Mouse (Mus musculus) forebrain, embryonic 10.5 days (tissue): ENCODE results near the gene Fasn. TPM values are rescaled to one million over a fixed set of nuclear protein-coding genes. Genes with fewer than 3 reads are reported as not detected.
"Not testable (repeated sequence)": the region's sequence is repeated elsewhere in the genome, so short reads cannot be mapped to it uniquely, and the experiment has no call there.

Source experiments
- DNase-seq: peaks from one replicate; pipeline ENCODE4 v3.0.0-alpha.2; 2017; ENCODE audit warnings: low spot score; ENCODE audit errors: extremely low spot score
- H3K27ac ChIP-seq: fragments of 300-500 bp; sonication (generic); 2 replicates; pipeline ENCODE4 v1.5.1; 2016; ENCODE audit warnings: mild to moderate bottlenecking
- H3K27me3 ChIP-seq: fragments of 300-500 bp; sonication (generic); 2 replicates; pipeline ENCODE4 v1.6.1; 2016; ENCODE audit warnings: mild to moderate bottlenecking; ENCODE audit not compliant: poor library complexity, severe bottlenecking
- H3K36me3 ChIP-seq: fragments of 300-500 bp; sonication (generic); replicated peaks from 2 replicates; pipeline ENCODE4 v1.6.1; 2016; ENCODE audit warnings: mild to moderate bottlenecking, moderate library complexity
- H3K4me1 ChIP-seq: fragments of 300-500 bp; sonication (generic); 2 replicates; pipeline ENCODE4 v1.6.1; 2016
- H3K4me3 ChIP-seq: fragments of 300-500 bp; sonication (generic); 2 replicates; pipeline ENCODE4 v1.5.1; 2016; ENCODE audit warnings: mild to moderate bottlenecking, moderate library complexity
- H3K9me3 ChIP-seq: fragments of 300-500 bp; sonication (generic); 2 replicates; pipeline ENCODE4 v1.6.1; 2016; ENCODE audit warnings: mild to moderate bottlenecking, moderate library complexity
- WGBS: fragments of 180-500 bp; shearing (Covaris S2); methylation state at CpG from one replicate; pipeline ENCODE4 v1.1.7; 2016; 5-methylcytosine and 5-hydroxymethylcytosine counted together
- polyA plus RNA-seq: library from polyadenylated mRNA; unstranded; fragments of >200 nt; fragmentation: Nextera tagmentation; extraction: Ambion mirVana; gene quantifications from 2 replicates; pipeline ENCODE4 v1.2.1, GENCODE M21; 2016

Gene Fasn
- polyA plus RNA-seq, 1 experiment from 2014 or later = 144 TPM

DNA sequence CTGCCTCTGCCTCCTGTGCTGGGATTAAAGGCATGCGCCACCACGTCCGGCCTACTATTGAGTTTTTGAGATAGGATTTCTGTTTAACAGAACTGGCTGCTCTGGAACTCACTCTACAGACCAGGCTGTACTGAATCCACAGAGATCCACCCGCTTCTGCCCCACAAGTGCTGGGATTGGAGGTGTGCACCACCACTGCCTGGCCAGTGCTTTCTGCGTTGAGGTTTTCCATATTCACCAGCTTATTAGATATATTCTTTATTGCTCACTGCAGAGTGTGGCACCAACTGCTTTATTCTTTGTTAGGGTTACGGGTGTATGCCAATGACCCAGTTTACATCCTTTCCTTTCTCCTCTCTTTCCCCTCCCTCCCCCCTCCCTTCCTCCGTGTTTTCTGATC is 20.1 kb downstream of the Fasn start:
- no peaks in the 10 kb centered on the region for H3K27me3 ChIP-seq
- no peak overlapping the region for H3K4me3 ChIP-seq
- H3K4me1 ChIP-seq = peaks cover 12% of the 10 kb centered on the region
- no peaks in the 10 kb centered on the region for H3K9me3 ChIP-seq
- WGBS = 82% methylated on average over 7 of the region's 7 CpGs
- no peak overlapping the region for H3K27ac ChIP-seq
- no peak for DNase-seq
- peaks cover 46% of the 10 kb centered on the region for H3K36me3 ChIP-seq

DNA sequence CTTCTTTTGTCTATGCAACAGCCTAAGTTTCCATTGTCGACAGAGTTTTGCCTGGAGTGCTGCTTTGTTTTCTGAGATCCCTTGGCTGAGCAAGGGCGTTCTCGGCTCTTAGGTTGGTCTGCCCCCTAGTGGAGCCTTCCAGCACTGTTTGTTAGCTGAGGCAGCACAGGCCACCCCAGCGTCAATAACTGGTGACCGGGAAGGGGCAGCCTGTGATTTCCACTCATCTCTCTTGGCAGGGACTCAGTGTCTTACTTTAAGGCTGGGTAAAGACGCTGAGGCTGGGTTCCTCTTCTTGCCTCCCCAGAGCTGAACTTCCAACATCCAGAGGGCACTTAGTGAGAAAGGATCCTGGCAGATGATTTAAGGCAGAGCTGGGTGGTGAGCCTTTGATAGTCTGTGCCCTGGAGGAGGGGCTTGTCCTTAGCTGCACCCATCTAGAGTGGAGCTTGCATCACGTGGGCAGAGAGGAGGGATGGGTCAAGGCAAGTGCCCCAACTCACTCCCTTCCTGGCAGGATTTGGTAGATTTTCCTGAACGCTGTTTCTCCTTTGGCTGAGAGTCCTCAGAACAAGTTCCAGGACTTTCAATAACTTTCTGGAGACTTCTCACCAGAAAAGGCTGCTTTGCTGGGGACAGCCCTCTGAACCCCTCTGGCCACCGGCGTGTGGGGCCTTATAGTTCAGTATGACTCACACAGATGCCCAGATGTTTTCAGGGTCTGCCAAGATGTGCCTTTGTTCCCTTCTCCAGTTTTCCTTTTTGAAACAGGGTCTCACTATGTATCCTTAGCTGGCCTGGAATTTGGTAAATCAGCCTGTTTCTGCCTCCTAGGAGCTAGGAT is 24.1 kb downstream of the Fasn start:
- 14% methylated on average over 10 of the region's 10 CpGs for WGBS
- Histone ChIP-seq H3K4me3 (peak overlapping the region; percentile 28), H3K4me1 (peaks cover 25% of the 10 kb centered on the region), H3K27me3 (no peaks in the 10 kb centered on the region), H3K9me3 (no peaks in the 10 kb centered on the region), H3K27ac (peak overlapping the region; percentile 78), H3K36me3 (peaks cover 6% of the 10 kb centered on the region)
- peak; percentile 89 for DNase-seq

DNA sequence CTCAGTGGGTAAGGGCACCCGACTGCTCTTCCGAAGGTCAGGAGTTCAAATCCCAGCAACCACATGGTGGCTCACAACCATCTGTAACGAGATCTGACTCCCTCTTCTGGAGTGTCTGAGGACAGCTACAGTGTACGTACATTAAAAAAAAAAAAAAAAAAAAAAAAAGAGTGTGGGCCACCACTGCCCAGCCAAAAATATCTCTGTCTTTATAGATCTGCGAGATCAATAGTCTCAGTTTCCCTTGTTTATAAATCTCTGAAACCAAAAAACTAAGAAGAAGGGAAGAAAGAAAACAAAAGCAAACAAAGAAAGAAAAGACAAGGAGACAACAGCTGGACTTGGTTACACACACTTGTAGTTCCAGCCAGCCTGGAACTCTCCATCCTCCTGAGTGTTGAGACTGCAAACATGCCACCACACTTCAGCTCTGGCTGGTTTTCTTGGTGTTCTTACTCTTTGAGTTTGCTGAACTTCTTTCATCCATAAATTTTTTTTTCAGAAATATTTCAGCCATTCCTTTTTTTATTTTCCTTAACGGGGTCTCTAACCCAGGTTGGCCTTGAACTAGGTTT is 24.9 kb downstream of the Fasn start:
- 76% methylated on average over 6 of the region's 6 CpGs for WGBS
- H3K36me3 ChIP-seq = peaks cover 6% of the 10 kb centered on the region
- DNase-seq = no peak
- H3K27me3 ChIP-seq = no peaks in the 10 kb centered on the region
- H3K9me3 ChIP-seq = no peaks in the 10 kb centered on the region
- peaks cover 34% of the 10 kb centered on the region for H3K4me1 ChIP-seq
- peak overlapping the region; percentile 28; the same call in 1 of the 2 replicates for H3K4me3 ChIP-seq
- H3K27ac ChIP-seq = peak overlapping the region; percentile 78

- WGBS = 90% methylated on average over 3 of the region's 3 CpGs
Observed at GRCm38 (mm10) chr11:120798244-120798643, 26.1 kb downstream of the Fasn start.

GRCm38 (mm10) chr11:120796614-120796946 is 27.8 kb downstream of the Fasn start:
- peaks cover 34% of the 10 kb centered on the region for H3K36me3 ChIP-seq
- peaks cover 34% of the 10 kb centered on the region for H3K4me1 ChIP-seq
- 35% methylated on average over 8 of the region's 8 CpGs for WGBS
- no peak for DNase-seq
- no peaks in the 10 kb centered on the region for H3K9me3 ChIP-seq
- H3K27me3 ChIP-seq = no peaks in the 10 kb centered on the region
- peak overlapping the region; percentile 88 for H3K27ac ChIP-seq
- peak overlapping the region; percentile 70 for H3K4me3 ChIP-seq

More at GRCm38 (mm10) chr11:120798244-120798643, 26.1 kb downstream of the Fasn start:
- Histone ChIP-seq H3K4me3 (no peak overlapping the region), H3K27me3 (no peaks in the 10 kb centered on the region), H3K36me3 (peaks cover 17% of the 10 kb centered on the region), H3K9me3 (no peaks in the 10 kb centered on the region), H3K4me1 (peaks cover 34% of the 10 kb centered on the region), H3K27ac (no peak overlapping the region)
- DNase-seq = no peak

- Histone ChIP-seq H3K27me3 (no peaks in the 10 kb centered on the region), H3K27ac (peak within 1 kb of the TSS; percentile 88), H3K4me3 (peak within 1 kb of the TSS; percentile 70), H3K9me3 (no peaks in the 10 kb centered on the region), H3K4me1 (peaks cover 34% of the 10 kb centered on the region), H3K36me3 (peaks cover 40% of the 10 kb centered on the region)
- peak; percentile 98 for DNase-seq
- WGBS = 2% methylated on average over 59 of the region's 59 CpGs
Observed at GRCm38 (mm10) chr11:120795756-120796613, 28.4 kb downstream of the Fasn start, which contains the start of gene Dus1l. TSS of gene Dus1l (minus strand) at chr11:120796403.

DNA sequence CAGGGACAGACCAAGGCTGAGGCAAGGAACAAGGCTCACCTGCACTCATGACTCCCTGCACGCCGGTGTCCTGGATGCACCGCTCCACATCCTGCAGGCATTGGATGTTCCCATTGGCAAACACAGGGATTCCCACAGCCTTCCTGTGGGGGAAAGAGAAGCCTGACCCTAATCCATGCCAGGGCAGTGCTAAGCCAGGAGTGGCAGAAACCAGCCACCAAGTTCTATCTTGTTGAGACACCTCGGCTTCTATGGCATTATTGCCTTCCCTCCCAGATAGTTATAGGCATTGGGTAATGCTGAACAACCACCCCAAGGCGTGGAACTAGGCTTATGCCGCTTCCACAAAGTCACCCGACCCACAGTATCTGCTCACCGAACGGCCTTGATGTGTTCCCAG is 31.7 kb downstream of the Fasn start:
- Histone ChIP-seq H3K9me3 (no peaks in the 10 kb centered on the region), H3K27me3 (no peaks in the 10 kb centered on the region), H3K36me3 (peaks cover 72% of the 10 kb centered on the region), H3K4me3 (no peak overlapping the region), H3K27ac (no peak overlapping the region), H3K4me1 (peaks cover 22% of the 10 kb centered on the region)
- DNase-seq = no peak
- 93% methylated on average over 9 of the region's 9 CpGs for WGBS

- DNase-seq = no peak
- Histone ChIP-seq H3K4me1 (peaks cover 18% of the 10 kb centered on the region), H3K27ac (no peak overlapping the region), H3K9me3 (no peaks in the 10 kb centered on the region), H3K36me3 (peaks cover 96% of the 10 kb centered on the region), H3K27me3 (no peaks in the 10 kb centered on the region), H3K4me3 (no peak overlapping the region)
- WGBS = 88% methylated on average over 3 of the region's 3 CpGs
Observed at GRCm38 (mm10) chr11:120789810-120790209, 34.5 kb downstream of the Fasn start.

DNA sequence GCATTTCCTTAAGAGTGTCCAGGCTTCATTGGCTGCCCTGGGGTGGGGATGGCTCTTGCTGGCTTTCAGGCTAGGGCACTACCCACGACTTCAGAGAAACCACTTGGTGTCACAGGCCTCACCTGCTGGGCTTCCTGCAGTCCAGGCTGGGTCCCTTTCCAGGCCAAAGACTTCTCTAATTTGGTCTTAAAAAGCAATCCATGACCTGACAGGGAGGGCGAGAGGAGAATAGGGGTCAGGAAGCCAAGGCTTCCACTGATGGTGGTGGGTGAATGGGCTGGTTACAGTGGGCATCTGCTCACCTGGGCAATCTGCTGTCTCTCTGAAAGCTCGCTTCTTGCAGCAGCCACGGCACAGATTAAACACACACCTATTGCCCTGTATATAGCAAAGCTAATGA is 35.0 kb downstream of the Fasn start:
- WGBS = 91% methylated on average over 4 of the region's 4 CpGs
- peaks cover 17% of the 10 kb centered on the region for H3K4me1 ChIP-seq
- H3K4me3 ChIP-seq = no peak overlapping the region
- H3K27me3 ChIP-seq = no peaks in the 10 kb centered on the region
- H3K9me3 ChIP-seq = no peaks in the 10 kb centered on the region
- no peak overlapping the region for H3K27ac ChIP-seq
- DNase-seq = no peak
- peaks cover 91% of the 10 kb centered on the region for H3K36me3 ChIP-seq

DNA sequence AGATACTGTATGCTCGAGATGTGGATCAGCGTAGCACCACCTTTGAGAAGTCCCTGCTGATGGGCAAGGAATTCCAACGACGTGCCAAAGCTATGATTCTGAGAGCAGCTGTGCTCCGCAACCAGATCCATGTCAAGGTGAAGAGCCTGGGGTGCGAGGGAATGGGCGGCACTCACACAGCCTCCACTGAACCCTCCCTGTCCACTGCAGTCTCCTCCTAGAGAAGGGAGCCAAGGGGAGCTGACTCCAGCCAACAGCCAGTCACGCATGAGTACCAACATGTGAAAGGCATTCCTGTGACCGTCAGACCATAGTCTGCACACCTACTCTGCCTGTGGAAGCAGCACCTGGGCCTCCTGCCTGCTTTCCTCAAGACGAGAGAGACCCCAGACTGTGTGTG is 35.9 kb downstream of the Fasn start:
- not testable (repeated sequence) for H3K27me3 ChIP-seq, DNase-seq, H3K9me3 ChIP-seq, H3K27ac ChIP-seq, H3K4me3 ChIP-seq
- Histone ChIP-seq H3K36me3 (peaks cover 82% of the 10 kb centered on the region), H3K4me1 (peaks cover 23% of the 10 kb centered on the region)
- WGBS = 90% methylated on average over 9 of the region's 10 CpGs

GRCm38 (mm10) chr11:120785145-120785544 is 39.2 kb downstream of the Fasn start:
- Histone ChIP-seq H3K4me1 (peaks cover 31% of the 10 kb centered on the region), H3K27ac (peak overlapping the region; percentile 89), H3K36me3 (peaks cover 74% of the 10 kb centered on the region), H3K27me3 (peaks cover 14% of the 10 kb centered on the region), H3K4me3 (peak overlapping the region; percentile 99), H3K9me3 (no peaks in the 10 kb centered on the region)
- whole genome bisulfite sequencing = 37% methylated on average over 9 of the region's 9 CpGs
- DNase-seq = no peak

GRCm38 (mm10) chr11:120784064-120784791 is 40.1 kb downstream of the Fasn start, which contains the start of the genes Rfng and Gps1:
TSS of gene Rfng (minus strand) at chr11:120784207.
TSS of gene Gps1 (plus strand) at chr11:120784272.
- peak; percentile 84 for DNase-seq
- peaks cover 68% of the 10 kb centered on the region for H3K36me3 ChIP-seq
- H3K4me3 ChIP-seq = peak within 1 kb of the TSS; percentile 99
- H3K27me3 ChIP-seq = peaks cover 14% of the 10 kb centered on the region
- peak within 1 kb of the TSS; percentile 89 for H3K27ac ChIP-seq
- no peaks in the 10 kb centered on the region for H3K9me3 ChIP-seq
- peaks cover 31% of the 10 kb centered on the region for H3K4me1 ChIP-seq
- whole genome bisulfite sequencing = under 1% methylated on average over 86 of the region's 107 CpGs
